Mouse (Mus musculus) CH12F3 (cell line): ENCODE results near the gene Gpr26.

ENCODE experiments used
- in situ Hi-C: fragments of 300-500 bp; cut with MboI; formaldehyde crosslinking; loops from 2 replicates; pipeline ENCODE4 v1.14.3; 2020; ENCODE audit warnings: low sequenced_read_pairs

Gene Gpr26

GRCm38 (mm10) chr7:131966023-131966915 is at the start of gene Gpr26:
Gpr26 (plus strand) TSS chr7:131966460.
- in situ Hi-C loops = no loop called here

- in situ Hi-C loops = no loop called here
Observed at GRCm38 (mm10) chr7:131917384-131917783, 48.9 kb upstream of the Gpr26 start.

- in situ Hi-C loops = no loop called here
Observed at GRCm38 (mm10) chr7:131927288-131928050, 38.8 kb upstream of the Gpr26 start.

GRCm38 (mm10) chr7:131937611-131938010 is 28.6 kb upstream of the Gpr26 start:
- in situ Hi-C loops = no loop called here

GRCm38 (mm10) chr7:131951131-131951530 is 15.1 kb upstream of the Gpr26 start:
- in situ Hi-C loops = no loop called here

- in situ Hi-C loops = no loop called here
Observed at GRCm38 (mm10) chr7:131953402-131953801, 12.9 kb upstream of the Gpr26 start.

- in situ Hi-C loops = no loop called here
Observed at GRCm38 (mm10) chr7:131958705-131959104, 7.6 kb upstream of the Gpr26 start.

GRCm38 (mm10) chr7:131960551-131960950 is 5.7 kb upstream of the Gpr26 start:
- in situ Hi-C loops = no loop called here

GRCm38 (mm10) chr7:131966916-131967494 is 745 bp downstream of the Gpr26 start:
- in situ Hi-C loops = no loop called here

GRCm38 (mm10) chr7:131970255-131970654 is 4.0 kb downstream of the Gpr26 start:
- in situ Hi-C loops = no loop called here

GRCm38 (mm10) chr7:131975867-131976266 is 9.6 kb downstream of the Gpr26 start:
- in situ Hi-C loops = no loop called here

GRCm38 (mm10) chr7:131978609-131979008 is 12.3 kb downstream of the Gpr26 start:
- in situ Hi-C loops = no loop called here

GRCm38 (mm10) chr7:131989056-131989455 is 22.8 kb downstream of the Gpr26 start:
- in situ Hi-C loops = no loop called here

GRCm38 (mm10) chr7:131992226-131992625 is 26.0 kb downstream of the Gpr26 start:
- in situ Hi-C loops = no loop called here

GRCm38 (mm10) chr7:131992873-131993272 is 26.6 kb downstream of the Gpr26 start:
- in situ Hi-C loops = no loop called here

- in situ Hi-C loops = no loop called here
Observed at GRCm38 (mm10) chr7:132005996-132006696, 39.9 kb downstream of the Gpr26 start.

- in situ Hi-C loops = no loop called here
Observed at GRCm38 (mm10) chr7:132009002-132009401, 42.7 kb downstream of the Gpr26 start.

- in situ Hi-C loops = no loop called here
Observed at GRCm38 (mm10) chr7:132012969-132013679, 46.9 kb downstream of the Gpr26 start.

GRCm38 (mm10) chr7:132013970-132014369 is 47.7 kb downstream of the Gpr26 start:
- in situ Hi-C loops = no loop called here

- in situ Hi-C loops = no loop called here
Observed at GRCm38 (mm10) chr7:132015193-132015592, 48.9 kb downstream of the Gpr26 start.
